Mouse (Mus musculus) stomach, embryonic 16.5 days (tissue): ENCODE data around the gene Kif1b. TPM values are rescaled to one million over a fixed set of nuclear protein-coding genes. Genes with fewer than 3 reads are reported as not detected.
A peak's percentile ranks its signal among the peaks of the same experiment; 100 is the strongest.

Experiments used
- ATAC-seq: fragments of 200-750 bp; cut with Nextera tagmentation; 2 replicates; pipeline ENCODE4 v1.8.0; 2017; ENCODE audit warnings: moderate number of reproducible peaks, moderate TSS enrichment; ENCODE audit not compliant: insufficient read depth, low FRiP score
- H3K27ac ChIP-seq: fragments of 300-500 bp; sonication (generic); 2 replicates; pipeline ENCODE4 v1.5.1; 2014; ENCODE audit warnings: low read length
- H3K27me3 ChIP-seq: fragments of 300-500 bp; sonication (generic); 2 replicates; pipeline ENCODE4 v1.6.1; 2014; ENCODE audit warnings: low read length, control low read depth, mixed read lengths; ENCODE audit not compliant: control insufficient read depth, insufficient read depth
- H3K36me3 ChIP-seq: fragments of 300-500 bp; sonication (generic); 2 replicates; pipeline ENCODE4 v1.6.1; 2014; ENCODE audit warnings: low read length; ENCODE audit not compliant: control insufficient read depth, insufficient read depth
- H3K4me1 ChIP-seq: fragments of 300-500 bp; sonication (generic); 2 replicates; pipeline ENCODE4 v1.6.1; 2014; ENCODE audit warnings: low read length, control low read depth, mixed read lengths; ENCODE audit not compliant: control insufficient read depth, insufficient read depth
- H3K4me2 ChIP-seq: fragments of 300-500 bp; sonication (generic); 2 replicates; pipeline ENCODE4 v1.6.1; 2014; ENCODE audit warnings: low read depth, low read length, mixed read lengths
- H3K4me3 ChIP-seq: fragments of 300-500 bp; sonication (generic); replicated peaks from 2 replicates; pipeline ENCODE4 v1.5.1; 2014; ENCODE audit warnings: mild to moderate bottlenecking, low read length
- H3K9ac ChIP-seq: fragments of 300-500 bp; sonication (generic); 2 replicates; pipeline ENCODE4 v1.6.1; 2014; ENCODE audit warnings: low read length
- H3K9me3 ChIP-seq: fragments of 300-500 bp; sonication (generic); replicated peaks from 2 replicates; pipeline ENCODE4 v1.6.1; 2016; ENCODE audit warnings: low read length, control low read depth; ENCODE audit not compliant: control insufficient read depth
- WGBS: fragments of 180-500 bp; shearing (Covaris S2); extraction: QIAGEN DNeasy Blood & Tissue Kit; methylation state at CpG from one replicate; pipeline ENCODE4 v1.1.7; 2014; 5-methylcytosine and 5-hydroxymethylcytosine counted together
- polyA plus RNA-seq: library from polyadenylated mRNA; unstranded; fragments of >200 nt; fragmentation: Nextera tagmentation; extraction: Ambion mirVana; gene quantifications from 2 replicates; pipeline ENCODE4 v1.2.1, GENCODE M21; 2015

The Kif1b gene
- polyA plus RNA-seq, 1 experiment from 2014 or later = 29.5 TPM

GRCm38 (mm10) chr4:149145151-149145550 is 162.3 kb downstream of the Kif1b start:
- H3K27ac ChIP-seq = no peak overlapping the region
- WGBS = 74% methylated on average over 4 of the region's 4 CpGs

GRCm38 (mm10) chr4:149144459-149144858 is 163.0 kb downstream of the Kif1b start:
- peaks cover 7% of the 10 kb centered on the region; the same call in 1 of the 2 replicates for H3K4me1 ChIP-seq
- H3K27ac ChIP-seq = no peak overlapping the region
- H3K4me3 ChIP-seq = no peak overlapping the region
- H3K4me2 ChIP-seq = no peak overlapping the region
- H3K9me3 ChIP-seq = no peaks in the 10 kb centered on the region
- no peaks in the 10 kb centered on the region for H3K27me3 ChIP-seq
- ATAC-seq = peak; percentile 76; the same call in 1 of the 2 replicates
- WGBS = 10% methylated on average over 3 of the region's 3 CpGs
- H3K36me3 ChIP-seq = no peaks in the 10 kb centered on the region
- no peak overlapping the region for H3K9ac ChIP-seq

More at GRCm38 (mm10) chr4:149145151-149145550, 162.3 kb downstream of the Kif1b start:
- no peak overlapping the region for H3K4me3 ChIP-seq
- ATAC-seq = no peak
- H3K9me3 ChIP-seq = no peaks in the 10 kb centered on the region
- H3K36me3 ChIP-seq = no peaks in the 10 kb centered on the region
- peaks cover 7% of the 10 kb centered on the region; the same call in 1 of the 2 replicates for H3K4me1 ChIP-seq
- H3K27me3 ChIP-seq = no peaks in the 10 kb centered on the region
- H3K4me2 ChIP-seq = no peak overlapping the region
- H3K9ac ChIP-seq = no peak overlapping the region

- Histone ChIP-seq H3K9me3 (no peaks in the 10 kb centered on the region), H3K36me3 (no peaks in the 10 kb centered on the region), H3K27ac (no peak overlapping the region), H3K4me2 (no peak overlapping the region), H3K4me3 (no peak overlapping the region), H3K27me3 (no peaks in the 10 kb centered on the region), H3K9ac (no peak overlapping the region), H3K4me1 (peaks cover 7% of the 10 kb centered on the region; the same call in 1 of the 2 replicates)
- 28% methylated on average over 4 of the region's 4 CpGs for WGBS
- ATAC-seq = no peak
These were observed 163.9 kb downstream of the Kif1b start for GRCm38 (mm10) chr4:149143594-149143993.

GRCm38 (mm10) chr4:149138515-149138914 is 169.0 kb downstream of the Kif1b start:
- Histone ChIP-seq H3K9me3 (no peaks in the 10 kb centered on the region), H3K9ac (no peak overlapping the region), H3K4me1 (peaks cover 8% of the 10 kb centered on the region), H3K27ac (no peak overlapping the region), H3K4me2 (no peak overlapping the region), H3K4me3 (no peak overlapping the region), H3K27me3 (no peaks in the 10 kb centered on the region), H3K36me3 (no peaks in the 10 kb centered on the region)
- ATAC-seq = no peak
- whole genome bisulfite sequencing = 76% methylated on average over 8 of the region's 8 CpGs

GRCm38 (mm10) chr4:149136982-149137770 is 170.3 kb downstream of the Kif1b start, which contains the start of gene Cenps:
Gene Cenps, minus strand, starts transcription at chr4:149137629.
- WGBS = under 1% methylated on average over 68 of the region's 68 CpGs

GRCm38 (mm10) chr4:149136116-149136850 is 171.2 kb downstream of the Kif1b start:
- Histone ChIP-seq H3K4me3 (peak overlapping the region; percentile 70), H3K9me3 (no peaks in the 10 kb centered on the region), H3K36me3 (no peaks in the 10 kb centered on the region), H3K27me3 (no peaks in the 10 kb centered on the region), H3K27ac (no peak overlapping the region), H3K9ac (peak overlapping the region; percentile 82), H3K4me1 (peaks cover 8% of the 10 kb centered on the region), H3K4me2 (peak overlapping the region; percentile 71)
- 63% methylated on average over 18 of the region's 18 CpGs for WGBS
- ATAC-seq = no peak

More at GRCm38 (mm10) chr4:149136982-149137770, 170.3 kb downstream of the Kif1b start, which contains the start of gene Cenps:
- Histone ChIP-seq H3K9me3 (no peaks in the 10 kb centered on the region), H3K4me2 (peak within 1 kb of the TSS; percentile 71), H3K4me3 (peak within 1 kb of the TSS; percentile 70), H3K9ac (peak within 1 kb of the TSS; percentile 82), H3K4me1 (peaks cover 8% of the 10 kb centered on the region), H3K36me3 (no peaks in the 10 kb centered on the region), H3K27ac (peak within 1 kb of the TSS; percentile 88), H3K27me3 (no peaks in the 10 kb centered on the region)
- peak; percentile 94 for ATAC-seq

GRCm38 (mm10) chr4:149133395-149133794 is 174.1 kb downstream of the Kif1b start:
- H3K27me3 ChIP-seq = no peaks in the 10 kb centered on the region
- no peak overlapping the region for H3K4me3 ChIP-seq
- 78% methylated on average over 5 of the region's 5 CpGs for WGBS
- no peaks in the 10 kb centered on the region for H3K36me3 ChIP-seq
- no peak overlapping the region for H3K9ac ChIP-seq
- H3K9me3 ChIP-seq = no peaks in the 10 kb centered on the region
- H3K4me1 ChIP-seq = peaks cover 8% of the 10 kb centered on the region
- ATAC-seq = no peak
- no peak overlapping the region for H3K27ac ChIP-seq
- H3K4me2 ChIP-seq = no peak overlapping the region

- Histone ChIP-seq H3K4me2 (no peak overlapping the region), H3K9me3 (no peaks in the 10 kb centered on the region), H3K27me3 (no peaks in the 10 kb centered on the region), H3K27ac (no peak overlapping the region), H3K36me3 (no peaks in the 10 kb centered on the region), H3K9ac (no peak overlapping the region), H3K4me1 (peaks cover 7% of the 10 kb centered on the region), H3K4me3 (no peak overlapping the region)
- WGBS = 63% methylated on average over 21 of the region's 21 CpGs
- no peak for ATAC-seq
These were observed 175.5 kb downstream of the Kif1b start for GRCm38 (mm10) chr4:149131789-149132565.
